Mouse (Mus musculus) ES-E14 (cell line): ENCODE data around the gene Bag3. TPM values are rescaled to one million over a fixed set of nuclear protein-coding genes. Genes with fewer than 3 reads are reported as not detected.

ENCODE experiments used
- DNase-seq: peaks from one replicate; pipeline ENCODE4 v3.0.0-alpha.2; 2013; ENCODE audit warnings: low read depth, low spot score
- H3K27ac ChIP-seq: 2 replicates; pipeline ENCODE4 v1.5.1; 2012; ENCODE audit warnings: low read depth, mild to moderate bottlenecking, low read length, moderate library complexity, mixed read lengths; ENCODE audit not compliant: poor library complexity, insufficient read depth, severe bottlenecking
- H3K36me3 ChIP-seq: 2 replicates; pipeline ENCODE4 v1.6.1; 2012; ENCODE audit warnings: mild to moderate bottlenecking, low read length, moderate library complexity, mixed read lengths; ENCODE audit not compliant: control insufficient read depth, poor library complexity, insufficient read depth, severe bottlenecking
- H3K4me1 ChIP-seq, 2 experiments: fragments of 150-350 bp in 1 of 2; sonication (generic) in 1 of 2; 2 replicates each; pipeline ENCODE4 v1.6.1; 2012; ENCODE audit warnings: low read length in 2 of 2, mild to moderate bottlenecking in 1 of 2, mixed read lengths in 1 of 2; ENCODE audit not compliant: control insufficient read depth in 2 of 2, insufficient read depth in 2 of 2, poor library complexity in 1 of 2
- H3K4me3 ChIP-seq, 2 experiments: fragments of 150-350 bp in 1 of 2; sonication (generic) in 1 of 2; 2 replicates each; pipeline ENCODE4 v1.5.1; 2012; ENCODE audit warnings: low read length in 2 of 2, low read depth in 1 of 2, mild to moderate bottlenecking in 1 of 2, mixed read lengths in 1 of 2; ENCODE audit not compliant: insufficient read depth in 1 of 2, poor library complexity in 1 of 2, severe bottlenecking in 1 of 2
- H3K9ac ChIP-seq: 2 replicates; pipeline ENCODE4 v1.6.1; 2012; ENCODE audit warnings: low read depth, mild to moderate bottlenecking, low read length, mixed read lengths; ENCODE audit not compliant: poor library complexity, insufficient read depth, severe bottlenecking
- H3K9me3 ChIP-seq: fragments of 150-350 bp; sonication (generic); 2 replicates; pipeline ENCODE4 v1.6.1; 2012; ENCODE audit warnings: low read depth, mild to moderate bottlenecking, low read length; ENCODE audit not compliant: control insufficient read depth, insufficient read depth
- CHD2 ChIP-seq: IDR thresholded peaks from 2 replicates; pipeline ENCODE4 v1.6.1; 2014; ENCODE audit warnings: mild to moderate bottlenecking, low read depth, low read length, inconsistent platforms
- HCFC1 ChIP-seq: IDR thresholded peaks from 2 replicates; pipeline ENCODE4 v1.6.1; 2012; ENCODE audit warnings: low read length, inconsistent platforms, borderline replicate concordance; ENCODE audit not compliant: insufficient read depth
- MAFK ChIP-seq: IDR thresholded peaks from 2 replicates; pipeline ENCODE4 v1.6.1; 2014; ENCODE audit warnings: mild to moderate bottlenecking, low read depth, low read length, inconsistent platforms; ENCODE audit not compliant: insufficient read depth
- ZC3H11A ChIP-seq: IDR thresholded peaks from 2 replicates; pipeline ENCODE4 v1.6.1; 2012; ENCODE audit warnings: low read depth, mild to moderate bottlenecking, inconsistent platforms, low read length, borderline replicate concordance
- ZNF384 ChIP-seq: IDR thresholded peaks from 2 replicates; pipeline ENCODE4 v1.6.1; 2012; ENCODE audit warnings: low read depth, low read length, inconsistent platforms
- in situ Hi-C, 2 experiments: fragments of 600-800 bp; cut with MboI; formaldehyde crosslinking; loops; one replicate each; pipeline ENCODE4 v1.15.1; 2025; ENCODE audit warnings: low sequenced_read_pairs in 2 of 2, inconsistent platforms in 1 of 2; ENCODE audit not compliant: unreplicated experiment in 2 of 2
- total RNA-seq: library from RNA; depleted of rRNA; stranded (reverse); fragments of 300-350 nt; gene quantifications from 2 replicates; pipeline ENCODE4 v1.2.3, GENCODE M21; 2012

Bag3 gene
- total RNA-seq, 1 experiment: 13.6 TPM

GRCm38 (mm10) chr7:128516346-128516745, 7.1 kb upstream of the Bag3 start:
- H3K4me3 ChIP-seq: no peak overlapping the region
- in situ Hi-C loops: no loop called here
- no peak for DNase-seq

GRCm38 (mm10) chr7:128519316-128520050, 3.9 kb upstream of the Bag3 start:
- Histone ChIP-seq H3K9ac (no peak overlapping the region), H3K36me3 (no peaks in the 10 kb centered on the region), H3K9me3 (no peaks in the 10 kb centered on the region), H3K4me3 (no peak overlapping the region), H3K4me1 (peaks cover 0 to 8% of the 10 kb centered on the region in 2 experiments; a peak in 1 of 4 replicates), H3K27ac (no peak overlapping the region)
- DNase-seq: no peak
- TF ChIP-seq ZC3H11A: no peak
- no peak for TF ChIP-seq MAFK
- no peak for TF ChIP-seq HCFC1
- no peak for TF ChIP-seq ZNF384
- no peak for TF ChIP-seq CHD2
- in situ Hi-C loops: no loop called here

More at GRCm38 (mm10) chr7:128516346-128516745, 7.1 kb upstream of the Bag3 start:
- Histone ChIP-seq H3K36me3 (no peaks in the 10 kb centered on the region), H3K9ac (no peak overlapping the region), H3K4me1 (peaks cover 0 to 8% of the 10 kb centered on the region in 2 experiments; a peak in 1 of 4 replicates), H3K27ac (no peak overlapping the region), H3K9me3 (no peaks in the 10 kb centered on the region)
- TF ChIP-seq ZC3H11A: no peak

GRCm38 (mm10) chr7:128523962-128524581, 656 bp downstream of the Bag3 start:
- Histone ChIP-seq H3K9me3 (no peaks in the 10 kb centered on the region), H3K36me3 (no peaks in the 10 kb centered on the region), H3K9ac (peak overlapping the region; percentile 76), H3K27ac (peak overlapping the region; percentile 26; the same call in 1 of the 2 replicates), H3K4me1 (peaks cover 4 to 12% of the 10 kb centered on the region in 2 experiments; a peak in 3 of 4 replicates), H3K4me3 (peak overlapping the region; percentile 77 to 88)
- DNase-seq: no peak
- TF ChIP-seq ZC3H11A (no peak), ZNF384 (no peak), CHD2 (no peak)
- in situ Hi-C loops: no loop called here

GRCm38 (mm10) chr7:128524641-128525040, 1.2 kb downstream of the Bag3 start:
- TF ChIP-seq HCFC1 (no peak), ZC3H11A (no peak), ZNF384 (no peak), CHD2 (no peak), MAFK (no peak)
- Histone ChIP-seq H3K9ac (no peak overlapping the region), H3K4me3 (peak overlapping the region; percentile 77 to 88; a peak in 3 of 4 replicates), H3K4me1 (peaks cover 4 to 12% of the 10 kb centered on the region in 2 experiments; a peak in 3 of 4 replicates), H3K36me3 (no peaks in the 10 kb centered on the region), H3K27ac (no peak overlapping the region), H3K9me3 (no peaks in the 10 kb centered on the region)
- no peak for DNase-seq
- in situ Hi-C loops: no loop called here
